Mouse (Mus musculus): Measurements from ENCODE around the gene Neto2. TPM values are rescaled to one million over a fixed set of nuclear protein-coding genes. Genes with fewer than 3 reads are reported as not detected.

Neto2 gene
- polyA plus RNA-seq, 1 experiment from 2014 or later = 0.47 TPM

GRCm38 (mm10) chr8:85590258-85590657, 110.5 kb downstream of the Neto2 start:
- WGBS (ENCODE audit: insufficient replicate concordance) = 78% methylated on average over 1 of the region's 1 CpGs
- Histone ChIP-seq H3K4me2 (ENCODE audit: low read depth, low read length) (no peak overlapping the region), H3K4me3 (ENCODE audit: low read depth, low read length) (no peak overlapping the region), H3K36me3 (replicated peaks; ENCODE audit: insufficient read depth, low read length) (no peaks in the 10 kb centered on the region), H3K4me1 (ENCODE audit: insufficient read depth) (0 out of 2 replicates have a peak, but pooled peaks cover 2% of the 10 kb centered on the region), H3K9ac (replicated peaks) (no peak overlapping the region), H3K27me3 (ENCODE audit: insufficient read depth, low read length) (no peaks in the 10 kb centered on the region), H3K27ac (ENCODE audit: low read depth) (no peak overlapping the region), H3K9me3 (ENCODE audit: low read length) (no peaks in the 10 kb centered on the region)
- no peak for ATAC-seq
- TF ChIP-seq EP300 (IDR thresholded peaks at IDR 0.05; ENCODE audit: low read depth) (no peak), CTCF (IDR thresholded peaks at IDR 0.05; ENCODE audit: low read depth) (no peak)
- no peak for DNase-seq

DNA sequence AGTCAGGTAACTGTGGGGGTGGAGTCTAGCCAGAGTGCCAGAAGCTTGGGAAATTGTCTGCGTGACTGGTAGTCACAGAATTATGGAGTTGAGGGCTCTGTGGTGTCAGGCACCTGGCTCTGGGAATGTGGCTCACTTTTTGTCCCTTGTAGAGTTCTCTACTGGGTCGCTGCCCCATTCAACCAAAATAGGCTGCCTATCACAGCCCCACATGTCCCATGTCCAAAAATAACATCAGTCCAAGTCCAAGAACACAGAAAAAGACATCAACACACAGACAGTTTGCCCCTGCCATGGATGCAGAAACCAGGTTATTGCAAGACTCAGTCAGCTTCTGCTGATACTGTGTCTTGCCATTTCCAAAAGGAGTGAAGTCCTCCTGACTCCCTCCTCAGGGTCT, 112.1 kb downstream of the Neto2 start:
- WGBS (ENCODE audit: insufficient replicate concordance) = 68% methylated on average over 2 of the region's 2 CpGs
- no peaks in the 10 kb centered on the region for H3K36me3 ChIP-seq (replicated peaks; ENCODE audit: insufficient read depth, low read length)
- DNase-seq (no peak), ATAC-seq (no peak)
- H3K9me3 ChIP-seq (ENCODE audit: low read length) = no peaks in the 10 kb centered on the region
- no peak overlapping the region for H3K4me3 ChIP-seq (ENCODE audit: low read depth, low read length)
- H3K4me2 ChIP-seq (ENCODE audit: low read depth, low read length) = no peak overlapping the region
- TF ChIP-seq CTCF (IDR thresholded peaks at IDR 0.05; ENCODE audit: low read depth) = no peak
- no peak for TF ChIP-seq EP300 (IDR thresholded peaks at IDR 0.05; ENCODE audit: low read depth)
- H3K9ac ChIP-seq (replicated peaks) = no peak overlapping the region
- H3K4me1 ChIP-seq (ENCODE audit: insufficient read depth) = 0 out of 2 replicates have a peak, but pooled peaks cover 2% of the 10 kb centered on the region
- no peaks in the 10 kb centered on the region for H3K27me3 ChIP-seq (ENCODE audit: insufficient read depth, low read length)
- H3K27ac ChIP-seq (ENCODE audit: low read depth) = no peak overlapping the region

Small RNA genes within 50 kb of the gene (microRNA-seq; reads per million reads assigned to microRNA genes)
- not detected for gene Mir8109

Other genes with a start within 250 kb of the Neto2 start
- 11.1 and 14.4 TPM in 2 replicates for gene Gpt2, start 208.3 kb downstream of the Neto2 start, polyA plus RNA-seq (2015; fragmentation: Nextera tagmentation; extraction: Ambion mirVana)
- 82.9 and 89.2 TPM in 2 replicates for gene Dnaja2, start 145.6 kb downstream of the Neto2 start, polyA plus RNA-seq (2015; fragmentation: Nextera tagmentation; extraction: Ambion mirVana)
- 25.5 and 26.2 TPM in 2 replicates for gene Itfg1, start 140.0 kb upstream of the Neto2 start, polyA plus RNA-seq (2015; fragmentation: Nextera tagmentation; extraction: Ambion mirVana)
- 10.4 and 10.8 TPM in 2 replicates for gene Phkb, start 140.0 kb upstream of the Neto2 start, polyA plus RNA-seq (2015; fragmentation: Nextera tagmentation; extraction: Ambion mirVana)